Mouse (Mus musculus): Measurements from ENCODE around the gene Ccm2. TPM values are rescaled to one million over a fixed set of nuclear protein-coding genes. Genes with fewer than 3 reads are reported as not detected.
"Not testable (repeated sequence)": the region's sequence is repeated elsewhere in the genome, so short reads cannot be mapped to it uniquely, and the experiment has no call there.

Ccm2 gene
- polyA plus RNA-seq, 1 experiment: 233 TPM

- DNase-seq (ENCODE audit: low read depth in 1 of 2, low spot score in 2 of 2): no peak
- Histone ChIP-seq H3K27me3 (ENCODE audit: control insufficient read depth, insufficient read depth, low read length) (no peaks in the 10 kb centered on the region), H3K36me3 (ENCODE audit: control insufficient read depth, insufficient read depth, low read length) (peaks cover 14% of the 10 kb centered on the region), H3K4me3 (ENCODE audit: extremely low read depth, insufficient read depth, insufficient read length) (no peak overlapping the region), H3K27ac (ENCODE audit: insufficient read depth, low read length) (no peak overlapping the region), H3K4me1 (ENCODE audit: control insufficient read depth, insufficient read depth, insufficient read length) (peaks cover 15% of the 10 kb centered on the region; the same call in 1 of the 2 replicates)
- TF ChIP-seq POLR2A (IDR thresholded peaks at IDR 0.05; ENCODE audit: low read depth, low read length) (no peak), CTCF (IDR thresholded peaks at IDR 0.05; ENCODE audit: extremely low read depth, insufficient read depth, insufficient read length, insufficient replicate concordance) (no peak)
- 88% methylated on average over 8 of the region's 8 CpGs for WGBS
Measured at GRCm38 (mm10) chr11:6524165-6524879, 22.4 kb upstream of the Ccm2 start.

GRCm38 (mm10) chr11:6524880-6525238, 21.8 kb upstream of the Ccm2 start:
- Histone ChIP-seq H3K36me3 (ENCODE audit: control insufficient read depth, insufficient read depth, low read length) (peaks cover 14% of the 10 kb centered on the region), H3K4me1 (ENCODE audit: control insufficient read depth, insufficient read depth, insufficient read length) (peaks cover 15% of the 10 kb centered on the region; the same call in 1 of the 2 replicates), H3K27me3 (ENCODE audit: control insufficient read depth, insufficient read depth, low read length) (no peaks in the 10 kb centered on the region), H3K4me3 (ENCODE audit: extremely low read depth, insufficient read depth, insufficient read length) (no peak overlapping the region), H3K27ac (ENCODE audit: insufficient read depth, low read length) (no peak overlapping the region)
- TF ChIP-seq CTCF (IDR thresholded peaks at IDR 0.05; ENCODE audit: extremely low read depth, insufficient read depth, insufficient read length, insufficient replicate concordance) (no peak), POLR2A (IDR thresholded peaks at IDR 0.05; ENCODE audit: low read depth, low read length) (no peak)
- 88% methylated on average over 4 of the region's 4 CpGs for WGBS
- DNase-seq (ENCODE audit: low read depth in 1 of 2, low spot score in 2 of 2): no peak

- Histone ChIP-seq H3K27ac (ENCODE audit: insufficient read depth, low read length) (no peak overlapping the region), H3K4me1 (ENCODE audit: control insufficient read depth, insufficient read depth, insufficient read length) (peaks cover 15% of the 10 kb centered on the region; the same call in 1 of the 2 replicates), H3K4me3 (ENCODE audit: extremely low read depth, insufficient read depth, insufficient read length) (no peak overlapping the region), H3K36me3 (ENCODE audit: control insufficient read depth, insufficient read depth, low read length) (peaks cover 14% of the 10 kb centered on the region), H3K27me3 (ENCODE audit: control insufficient read depth, insufficient read depth, low read length) (no peaks in the 10 kb centered on the region)
- no peak for DNase-seq (ENCODE audit: low read depth in 1 of 2, low spot score in 2 of 2)
- 93% methylated on average over 1 of the region's 1 CpGs for WGBS
- TF ChIP-seq CTCF (IDR thresholded peaks at IDR 0.05; ENCODE audit: extremely low read depth, insufficient read depth, insufficient read length, insufficient replicate concordance) (no peak), POLR2A (IDR thresholded peaks at IDR 0.05; ENCODE audit: low read depth, low read length) (no peak)
Measured at GRCm38 (mm10) chr11:6525241-6525640, 21.4 kb upstream of the Ccm2 start.

GRCm38 (mm10) chr11:6526526-6527255, 20.0 kb upstream of the Ccm2 start:
- WGBS: 11% methylated on average over 12 of the region's 16 CpGs
- DNase-seq (ENCODE audit: low read depth in 1 of 2, low spot score in 2 of 2); H3K4me3 ChIP-seq (ENCODE audit: extremely low read depth, insufficient read depth, insufficient read length); H3K27ac ChIP-seq (ENCODE audit: insufficient read depth, low read length); H3K27me3 ChIP-seq (ENCODE audit: control insufficient read depth, insufficient read depth, low read length): not testable (repeated sequence)
- peaks cover 13% of the 10 kb centered on the region; the same call in 1 of the 2 replicates for H3K4me1 ChIP-seq (ENCODE audit: control insufficient read depth, insufficient read depth, insufficient read length)
- H3K36me3 ChIP-seq (ENCODE audit: control insufficient read depth, insufficient read depth, low read length): peaks cover 14% of the 10 kb centered on the region

- Histone ChIP-seq H3K27me3 (ENCODE audit: control insufficient read depth, insufficient read depth, low read length) (no peaks in the 10 kb centered on the region), H3K36me3 (ENCODE audit: control insufficient read depth, insufficient read depth, low read length) (peaks cover 14% of the 10 kb centered on the region), H3K4me1 (ENCODE audit: control insufficient read depth, insufficient read depth, insufficient read length) (peaks cover 13% of the 10 kb centered on the region; the same call in 1 of the 2 replicates), H3K27ac (ENCODE audit: insufficient read depth, low read length) (peak overlapping the region; percentile 80), H3K4me3 (ENCODE audit: extremely low read depth, insufficient read depth, insufficient read length) (peak overlapping the region; percentile 81)
- WGBS: 7% methylated on average over 10 of the region's 10 CpGs
- no peak for DNase-seq (ENCODE audit: low read depth in 1 of 2, low spot score in 2 of 2)
- no peak for TF ChIP-seq POLR2A (IDR thresholded peaks at IDR 0.05; ENCODE audit: low read depth, low read length)
- TF ChIP-seq CTCF (IDR thresholded peaks at IDR 0.05; ENCODE audit: extremely low read depth, insufficient read depth, insufficient read length, insufficient replicate concordance): no peak
Measured at GRCm38 (mm10) chr11:6527256-6528185, 19.2 kb upstream of the Ccm2 start.

- TF ChIP-seq POLR2A (IDR thresholded peaks at IDR 0.05; ENCODE audit: low read depth, low read length) (peak; percentile 74), CTCF (IDR thresholded peaks at IDR 0.05; ENCODE audit: extremely low read depth, insufficient read depth, insufficient read length, insufficient replicate concordance) (peak; percentile 74; the same call in 1 of the 2 replicates)
- Histone ChIP-seq H3K27ac (ENCODE audit: insufficient read depth, low read length) (peak overlapping the region; percentile 80), H3K27me3 (ENCODE audit: control insufficient read depth, insufficient read depth, low read length) (no peaks in the 10 kb centered on the region), H3K4me1 (ENCODE audit: control insufficient read depth, insufficient read depth, insufficient read length) (peaks cover 9% of the 10 kb centered on the region; the same call in 1 of the 2 replicates), H3K36me3 (ENCODE audit: control insufficient read depth, insufficient read depth, low read length) (peaks cover 14% of the 10 kb centered on the region), H3K4me3 (ENCODE audit: extremely low read depth, insufficient read depth, insufficient read length) (peak overlapping the region; percentile 81)
- WGBS: 1% methylated on average over 51 of the region's 51 CpGs
- peak; percentile 95 for DNase-seq (ENCODE audit: low read depth in 1 of 2, low spot score in 2 of 2)
Measured at GRCm38 (mm10) chr11:6528186-6529006, 18.3 kb upstream of the Ccm2 start.
